ENCODE assay signal across 13 mouse cellular contexts in the genomic region with DNA sequence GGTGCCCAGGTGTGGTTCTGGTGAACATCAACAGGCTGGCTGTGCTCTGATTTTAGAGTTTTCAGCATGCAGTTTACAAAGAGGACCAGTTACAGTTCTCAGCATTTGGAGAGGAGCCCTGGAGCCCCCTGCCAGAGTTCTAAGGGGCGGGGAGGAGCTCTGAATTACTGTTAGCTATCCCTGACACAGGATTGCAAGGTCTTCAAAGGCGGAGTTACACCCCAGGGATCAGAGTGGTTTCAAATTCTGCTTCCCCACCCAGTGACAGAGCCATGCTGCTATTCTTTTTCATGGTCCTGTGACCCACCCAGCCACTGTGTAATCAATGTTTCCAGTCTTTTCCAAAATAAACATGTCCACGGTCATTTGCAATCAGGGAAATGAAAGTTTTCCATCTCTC.
DNase-seq lines count a peak whose midpoint lies in the region; ATAC-seq and TF ChIP-seq lines count a peak whose summit lies in the region.
"Had no signal": no experiment of that assay in that cellular context is flagged by ENCODE, and none has a peak within 500 bp of the region (broad histone marks: within the 10 kb centered on the region; RNA-seq: fewer than 3 reads in every experiment).

No protein-coding gene starts in this region.

- peak; percentile 36 for DNase-seq in hindbrain, postnatal 0 days (ENCODE audit: low spot score)
- peak; percentile 12 for DNase-seq in Muller cell, postnatal 12 days (ENCODE audit: inconsistent ontology term)
- DNase-seq in embryo, embryonic 9.5 days (ENCODE audit: extremely low spot score) = peak; percentile 13
- DNase-seq in lung, postnatal 0 days (ENCODE audit: low spot score) = peak; percentile 21
- no peak for DNase-seq in frontal cortex, postnatal 36 days (ENCODE audit: low spot score in 2 of 2)
- no peak for DNase-seq in left cerebral cortex, postnatal 10 days (ENCODE audit: extremely low spot score in 1 of 2, low spot score in 2 of 2)
- no peak for DNase-seq in layer of hippocampus, postnatal 25 days (ENCODE audit: extremely low spot score in 1 of 2, low spot score in 1 of 2)
- DNase-seq: cerebellum, postnatal 36 days; liver, postnatal 0 days; right cerebral cortex, adult 18-20 months; thymus, adult 18-20 months had no signal

- no peak overlapping the region for H3K4me3 ChIP-seq in hindbrain, postnatal 0 days (ENCODE audit: low read length)
- H3K4me3 ChIP-seq in hindbrain, embryonic 16.5 days (ENCODE audit: low read length) = no peak overlapping the region
- no peak overlapping the region for H3K4me3 ChIP-seq in lung, postnatal 0 days (ENCODE audit: low read depth, low read length)

- H3K36me3 ChIP-seq in hindbrain, postnatal 0 days (ENCODE audit: insufficient read depth, low read length) = no peaks in the 10 kb centered on the region
- H3K36me3 ChIP-seq in hindbrain, embryonic 16.5 days (ENCODE audit: control insufficient read depth, insufficient read depth, low read length) = no peaks in the 10 kb centered on the region
- no peaks in the 10 kb centered on the region for H3K36me3 ChIP-seq in lung, postnatal 0 days (ENCODE audit: insufficient read depth, low read length)

- H3K27ac ChIP-seq in hindbrain, postnatal 0 days = no peak overlapping the region
- no peak overlapping the region for H3K27ac ChIP-seq in hindbrain, embryonic 16.5 days (ENCODE audit: low read depth, low read length)
- H3K27ac ChIP-seq in lung, postnatal 0 days (ENCODE audit: low read length) = no peak overlapping the region

- no peaks in the 10 kb centered on the region for H3K27me3 ChIP-seq in hindbrain, postnatal 0 days (ENCODE audit: insufficient read depth, low read length)
- H3K27me3 ChIP-seq in hindbrain, embryonic 16.5 days (replicated peaks; ENCODE audit: control insufficient read depth, insufficient read depth, low read length) = no peaks in the 10 kb centered on the region
- H3K27me3 ChIP-seq in lung, postnatal 0 days (replicated peaks; ENCODE audit: insufficient read depth, low read length) = no peaks in the 10 kb centered on the region

- 24% methylated on average over 3 of the region's 3 CpGs for WGBS in hindbrain, postnatal 0 days
- WGBS in hindbrain, embryonic 16.5 days = 22% methylated on average over 3 of the region's 3 CpGs
- 17% methylated on average over 3 of the region's 3 CpGs for WGBS in lung, postnatal 0 days

- TF ChIP-seq CTCF in hindbrain, postnatal 0 days (IDR thresholded peaks at IDR 0.05; ENCODE audit: low read depth) = no peak
- TF ChIP-seq CTCF in lung, postnatal 0 days (IDR thresholded peaks at IDR 0.05) = no peak

- no peak overlapping the region for H3K4me2 ChIP-seq in hindbrain, postnatal 0 days (ENCODE audit: low read depth, low read length)
- H3K4me2 ChIP-seq in hindbrain, embryonic 16.5 days (ENCODE audit: low read length) = no peak overlapping the region
- no peak overlapping the region for H3K4me2 ChIP-seq in lung, postnatal 0 days (replicated peaks; ENCODE audit: low read depth, low read length)

- TF ChIP-seq EP300 in lung, postnatal 0 days (IDR thresholded peaks at IDR 0.05) = no peak

- ATAC-seq in hindbrain, postnatal 0 days = no peak
- no peak for ATAC-seq in hindbrain, embryonic 16.5 days
- ATAC-seq in lung, postnatal 0 days = 0 out of 2 replicates have a peak, but pooled peaks have one; percentile 28
- ATAC-seq: inflammation-experienced regulatory T-cells, adult 6 months; liver, postnatal 0 days had no signal

- H3K9ac ChIP-seq in hindbrain, postnatal 0 days (replicated peaks; ENCODE audit: low read length) = no peak overlapping the region
- H3K9ac ChIP-seq in hindbrain, embryonic 16.5 days (ENCODE audit: low read depth, low read length) = no peak overlapping the region
- H3K9ac ChIP-seq in lung, postnatal 0 days (replicated peaks; ENCODE audit: low read depth) = no peak overlapping the region
- H3K9ac ChIP-seq: liver, postnatal 0 days had no signal

- no peaks in the 10 kb centered on the region for H3K9me3 ChIP-seq in hindbrain, postnatal 0 days (ENCODE audit: low read length)
- no peaks in the 10 kb centered on the region for H3K9me3 ChIP-seq in hindbrain, embryonic 16.5 days (ENCODE audit: control insufficient read depth, low read length)
- H3K9me3 ChIP-seq in lung, postnatal 0 days (ENCODE audit: low read length) = no peaks in the 10 kb centered on the region

- intact Hi-C loops in left cerebral cortex, postnatal 10 days (cut with DNase I) = no loop called here

- H3K4me1 ChIP-seq in hindbrain, postnatal 0 days (ENCODE audit: insufficient read depth, low read length) = peaks cover 14% of the 10 kb centered on the region
- peaks cover 4% of the 10 kb centered on the region for H3K4me1 ChIP-seq in hindbrain, embryonic 16.5 days (ENCODE audit: control insufficient read depth, insufficient read depth, low read depth, low read length)
- no peaks in the 10 kb centered on the region for H3K4me1 ChIP-seq in lung, postnatal 0 days (ENCODE audit: insufficient read depth, low read depth, low read length)

Comparison
In these comparisons a context has a peak if more than half of its experiments do, and no peak if none do; other contexts are left out.
1. DNase-seq: peak in hindbrain, postnatal 0 days (single experiment), Muller cell, postnatal 12 days (single experiment), embryo, embryonic 9.5 days (single experiment) and lung, postnatal 0 days (single experiment); none in frontal cortex, postnatal 36 days (0 of 2), left cerebral cortex, postnatal 10 days (0 of 2) and layer of hippocampus, postnatal 25 days (0 of 2).